Mouse (Mus musculus): ENCODE results near the gene Ndufa11.

Ndufa11 gene

DNA sequence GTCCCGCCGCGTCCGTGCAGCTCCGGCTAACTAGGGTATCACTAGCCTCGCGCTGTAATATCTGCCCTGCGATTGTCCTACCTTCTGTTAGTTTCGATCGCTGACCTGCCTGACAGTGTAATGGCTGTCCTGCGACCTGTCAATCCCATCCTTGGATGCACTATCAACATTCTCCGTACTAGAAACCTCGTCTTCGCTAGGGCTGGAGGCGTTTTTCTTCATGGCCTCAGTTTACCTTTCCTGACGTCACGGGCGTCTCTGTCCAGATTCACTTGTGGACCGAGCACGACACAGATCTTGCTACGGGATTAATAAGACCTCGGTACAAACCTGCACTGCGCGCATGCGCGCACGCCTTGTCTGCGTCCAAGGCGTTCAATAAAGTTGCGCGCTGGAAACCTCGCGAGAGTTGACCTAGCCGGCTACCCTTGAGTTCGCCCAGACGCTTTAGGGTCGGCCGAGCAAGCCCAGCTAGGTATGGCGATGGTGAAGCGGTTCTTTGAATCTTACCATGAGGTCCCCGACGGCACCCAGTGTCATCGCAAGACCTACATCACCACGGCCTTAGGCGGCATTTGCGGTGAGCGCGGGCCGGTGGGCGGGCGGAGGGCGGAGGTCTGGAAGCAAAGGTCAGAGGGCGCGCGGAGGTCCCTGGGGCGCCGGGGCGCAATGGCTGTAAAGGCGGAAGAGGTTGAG, at the start of gene Ndufa11, which contains the start of gene Vmac:
TSS of gene Ndufa11 (plus strand) at position 405 of the 696 bp plus-strand sequence.
TSS of gene Vmac (minus strand) at position 660 of the 696 bp plus-strand sequence.
- DNase-seq = peak; percentile 95 to 97

DNA sequence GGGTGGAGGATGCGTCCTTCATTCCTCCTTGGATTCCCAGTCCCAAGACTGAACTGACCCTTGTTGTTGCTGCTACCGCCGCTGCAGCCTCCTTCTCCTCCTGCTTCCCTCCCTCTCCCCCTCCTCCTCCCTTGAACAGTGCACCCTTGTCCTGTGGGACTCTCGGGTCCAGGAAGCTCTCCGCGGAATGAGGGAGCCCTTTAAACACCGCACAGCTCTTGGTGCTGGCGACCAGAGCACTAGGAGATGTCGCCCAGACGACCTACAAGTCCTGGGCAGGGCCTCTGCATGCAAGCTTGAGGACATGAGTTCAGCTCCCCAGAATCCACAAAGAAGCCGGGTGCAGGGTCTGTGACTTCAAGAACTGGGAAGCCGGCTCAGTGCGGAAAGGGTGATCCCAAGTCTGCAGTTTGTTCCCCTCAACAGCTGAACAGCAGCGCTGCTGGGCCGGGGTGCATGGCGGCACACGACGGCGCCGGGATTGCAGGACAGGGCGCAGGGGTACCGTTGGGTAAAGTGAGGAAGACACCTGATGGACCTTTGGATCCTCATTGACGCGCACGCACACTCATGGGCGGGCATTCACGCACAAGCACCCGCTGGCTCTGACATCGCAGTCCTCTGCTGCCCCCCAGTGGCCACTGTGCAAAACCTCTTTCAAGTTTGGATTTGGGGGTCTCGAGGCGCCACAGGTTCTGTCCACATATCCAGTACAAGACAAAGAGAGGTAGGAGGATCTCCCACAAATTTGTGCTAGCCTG, 49.0 kb upstream of the Ndufa11 start:
- peak; percentile 83 to 87 for DNase-seq

DNA sequence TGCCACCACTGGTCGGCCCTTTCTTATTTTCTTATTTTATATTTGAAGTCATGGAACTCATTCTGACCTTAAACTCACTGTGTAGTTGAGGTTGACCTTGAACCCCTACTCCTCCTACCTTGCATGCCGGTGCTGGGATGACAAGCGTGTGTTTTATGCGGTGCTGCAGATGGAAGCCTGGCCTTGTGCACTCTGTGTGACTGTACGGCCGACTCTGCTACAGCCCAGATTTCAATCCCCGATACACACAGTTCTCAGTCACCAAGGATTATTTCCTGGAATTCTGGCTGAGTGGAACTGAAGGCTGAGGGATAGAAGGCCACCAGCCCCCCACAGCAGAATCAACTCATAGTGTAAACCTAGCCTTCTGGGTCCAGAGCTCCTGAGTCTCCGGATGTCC, 47.8 kb upstream of the Ndufa11 start:
- DNase-seq = no peak

DNA sequence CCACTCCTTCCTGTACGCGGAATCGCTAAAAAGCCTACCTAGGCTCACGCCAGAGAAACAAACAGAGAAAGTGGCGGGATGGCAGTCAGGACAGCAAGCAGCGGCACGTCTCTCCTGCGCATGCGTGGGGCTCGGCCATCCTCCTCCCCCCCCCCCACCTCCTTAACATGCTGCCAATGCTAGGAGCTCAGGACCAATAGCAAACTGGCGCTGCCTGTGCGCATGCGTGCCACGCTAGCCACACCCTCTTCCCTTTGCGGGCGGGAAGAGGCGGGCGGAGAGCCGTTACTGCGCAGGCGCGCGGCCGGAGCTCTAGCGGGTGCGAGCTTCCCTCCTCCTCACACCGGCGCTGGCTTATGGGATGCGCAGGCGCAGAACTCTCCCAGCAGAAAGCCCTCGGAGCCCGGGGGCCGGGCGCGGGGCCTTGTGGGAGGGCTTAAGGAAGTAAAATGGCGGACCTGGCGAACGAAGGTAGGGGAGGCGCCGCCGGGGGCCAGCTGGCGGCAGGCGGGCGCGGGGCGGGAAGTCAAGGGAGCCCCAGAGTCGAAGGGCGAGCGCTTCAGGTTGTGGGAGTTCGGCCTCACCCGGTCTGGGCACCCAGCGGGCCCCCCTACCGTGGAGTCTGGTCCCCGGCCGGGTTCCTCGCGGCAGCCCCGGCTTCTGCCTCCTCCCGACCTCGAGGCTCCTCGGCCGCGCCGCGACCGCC, 44.5 kb upstream of the Ndufa11 start, which contains the start of gene Ranbp3:
TSS of gene Ranbp3 (plus strand) at position 354 of the 706 bp plus-strand sequence.
- peak; percentile 100 for DNase-seq

DNA sequence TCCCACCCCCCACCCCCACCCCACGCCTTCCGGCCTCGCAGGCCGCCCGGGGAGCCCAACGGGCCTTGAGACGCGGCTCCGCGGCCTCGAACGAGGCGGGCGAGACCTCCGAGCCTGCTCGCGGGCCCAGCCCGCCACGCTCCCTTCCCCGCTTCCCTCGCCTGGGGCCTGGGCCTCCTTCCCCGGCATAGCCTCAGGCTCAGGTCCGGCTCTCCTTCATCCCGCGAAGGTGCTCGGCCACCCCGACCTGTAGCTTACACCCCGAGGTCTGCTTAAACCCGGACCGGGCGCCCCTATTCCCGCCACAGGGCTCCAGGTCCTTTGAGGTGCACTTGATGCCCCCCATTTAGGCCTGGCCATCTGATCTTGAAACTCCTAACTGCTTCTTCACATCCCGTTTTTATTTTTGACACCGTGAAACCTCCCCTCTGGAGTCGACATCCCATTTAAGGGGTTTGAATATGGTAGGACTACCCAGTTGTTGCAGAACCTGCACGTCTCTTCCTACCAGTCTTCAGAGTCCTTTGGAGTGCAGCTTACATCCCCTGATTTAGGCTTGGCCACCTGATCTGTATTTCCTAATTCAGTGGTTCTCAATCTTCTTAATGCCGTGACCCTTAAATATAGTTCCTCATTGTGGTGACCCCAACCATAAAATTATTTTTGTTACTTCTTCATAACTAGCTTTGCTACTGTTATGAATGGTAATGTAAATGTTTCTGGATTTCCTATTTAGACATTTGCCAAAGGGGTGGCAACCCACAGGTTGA, 43.7 kb upstream of the Ndufa11 start:
- no peak for DNase-seq

DNA sequence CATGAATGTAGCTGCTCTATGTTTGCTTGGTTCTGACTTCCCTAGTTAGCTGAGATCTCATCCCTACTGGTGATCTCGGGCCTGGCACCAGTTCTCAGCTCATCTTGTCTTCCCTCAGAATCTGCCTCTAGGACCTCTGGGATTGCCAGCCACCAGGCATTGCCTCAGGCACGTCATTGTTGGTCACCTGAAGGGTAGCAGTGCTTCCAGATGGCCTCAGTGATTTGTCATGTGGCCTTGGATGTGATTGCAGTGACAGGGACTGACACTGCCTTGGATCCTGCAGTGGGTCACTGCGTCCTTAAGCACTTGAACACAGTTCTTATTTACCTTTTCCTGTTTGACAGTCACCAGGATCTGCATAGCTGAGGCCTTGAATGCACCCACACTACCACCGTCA, 35.8 kb upstream of the Ndufa11 start:
- DNase-seq = no peak

DNA sequence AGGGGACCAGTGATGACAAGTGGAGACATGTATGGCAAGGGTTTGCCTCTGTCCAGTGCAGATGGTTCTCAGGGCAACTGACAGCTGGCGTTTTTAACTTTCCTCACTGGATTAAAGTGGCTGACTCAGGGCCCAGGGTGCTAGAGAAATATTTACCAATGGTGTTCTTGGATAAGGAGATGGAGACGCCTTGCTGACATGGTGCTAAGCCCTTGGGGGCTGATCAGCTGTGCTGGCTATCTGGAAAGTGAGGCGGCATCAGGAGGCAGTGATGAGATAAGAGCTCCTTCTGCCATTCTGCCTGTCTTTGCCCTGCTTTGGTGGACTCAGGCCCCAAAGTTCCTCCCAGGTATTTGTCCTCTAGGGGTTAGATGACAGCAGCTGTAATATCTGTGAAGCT, 34.7 kb upstream of the Ndufa11 start:
- no peak for DNase-seq

DNA sequence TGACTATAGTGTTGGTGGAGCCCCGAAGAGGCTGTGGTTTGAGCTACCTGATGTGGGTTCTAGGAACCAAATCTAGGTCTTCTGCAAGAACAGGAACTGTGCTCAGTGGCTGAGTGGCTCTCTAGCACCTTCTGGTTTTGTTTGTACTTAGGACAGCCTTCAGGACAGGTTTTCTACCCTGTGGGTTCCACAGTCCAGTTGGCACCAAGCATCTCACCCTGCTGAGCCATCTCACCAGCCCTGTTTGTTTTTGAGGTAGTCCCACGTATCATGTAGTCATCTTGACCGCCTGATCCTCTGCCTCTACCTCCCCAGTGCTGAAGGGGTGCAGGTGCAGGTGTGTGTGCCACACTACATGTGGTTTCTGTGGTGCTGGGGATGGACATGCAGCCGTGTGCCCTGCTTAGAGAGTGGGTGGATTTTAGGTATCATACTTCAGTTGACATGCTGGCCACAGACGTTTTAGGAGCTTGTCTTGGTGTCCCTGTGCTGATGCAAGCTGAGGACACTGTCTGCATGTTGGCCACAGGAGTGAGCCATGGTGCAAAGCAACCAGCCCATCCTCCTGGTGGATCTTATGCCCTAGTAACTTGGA, 33.9 kb upstream of the Ndufa11 start:
- DNase-seq = no peak

DNA sequence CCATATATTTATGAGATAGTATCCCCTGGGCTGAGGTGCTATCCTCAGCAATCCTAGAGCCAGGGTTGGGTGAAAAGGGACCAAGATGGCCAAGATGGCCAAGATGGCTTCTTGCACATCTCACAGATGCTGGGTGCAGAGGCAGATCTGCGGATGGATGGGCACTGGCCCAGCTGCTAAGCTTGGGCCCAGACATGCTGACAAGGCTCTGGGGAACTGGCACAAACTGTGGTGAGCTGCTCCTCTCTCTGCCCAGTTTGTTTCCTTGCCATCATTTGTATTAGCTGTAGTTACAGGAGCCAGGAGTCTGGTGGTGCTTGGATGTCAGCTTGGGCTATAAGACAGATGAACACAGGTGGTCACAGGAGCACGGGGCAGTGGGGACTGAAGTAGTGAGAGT, 32.9 kb upstream of the Ndufa11 start:
- no peak for DNase-seq

DNA sequence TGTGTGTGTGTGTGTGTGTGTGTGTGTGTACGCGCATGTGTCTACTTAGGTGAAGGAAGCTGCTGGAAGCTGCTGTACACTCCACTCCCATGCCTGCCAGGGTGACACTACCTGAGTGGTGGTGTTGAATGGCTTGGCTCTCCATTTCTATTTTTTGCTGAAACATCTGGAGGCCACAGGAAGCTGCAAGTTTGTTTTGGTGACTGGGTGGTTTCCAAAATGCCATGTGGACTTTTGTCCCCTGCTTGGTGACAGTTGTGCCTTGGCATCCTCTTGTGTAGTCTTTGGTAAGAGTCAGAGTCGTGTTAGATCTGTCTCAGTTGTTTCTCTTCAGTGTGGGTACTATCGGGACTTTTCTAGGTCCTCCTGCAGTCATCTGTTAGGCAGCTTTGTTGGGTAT, 30.8 kb upstream of the Ndufa11 start:
- no peak for DNase-seq

DNA sequence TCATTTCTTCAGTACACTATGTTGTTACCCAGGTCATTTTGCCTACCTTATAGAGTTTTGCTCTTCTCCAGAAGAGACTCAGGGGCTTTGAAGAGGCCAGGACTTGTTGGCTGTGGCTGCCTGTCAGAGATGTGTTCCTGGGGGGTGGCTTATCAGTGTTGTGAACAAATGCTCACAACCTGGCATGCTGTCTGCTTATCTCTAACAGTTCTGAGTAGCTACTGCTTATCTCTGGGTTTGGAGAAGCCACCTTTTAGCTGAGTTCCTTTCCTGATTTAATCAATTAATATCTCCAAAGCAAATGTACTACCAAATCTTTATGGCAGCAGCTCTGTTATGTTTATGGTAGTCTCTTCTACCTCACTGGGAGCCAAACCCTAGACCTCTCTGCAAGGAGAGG, 29.5 kb upstream of the Ndufa11 start:
- no peak for DNase-seq

DNA sequence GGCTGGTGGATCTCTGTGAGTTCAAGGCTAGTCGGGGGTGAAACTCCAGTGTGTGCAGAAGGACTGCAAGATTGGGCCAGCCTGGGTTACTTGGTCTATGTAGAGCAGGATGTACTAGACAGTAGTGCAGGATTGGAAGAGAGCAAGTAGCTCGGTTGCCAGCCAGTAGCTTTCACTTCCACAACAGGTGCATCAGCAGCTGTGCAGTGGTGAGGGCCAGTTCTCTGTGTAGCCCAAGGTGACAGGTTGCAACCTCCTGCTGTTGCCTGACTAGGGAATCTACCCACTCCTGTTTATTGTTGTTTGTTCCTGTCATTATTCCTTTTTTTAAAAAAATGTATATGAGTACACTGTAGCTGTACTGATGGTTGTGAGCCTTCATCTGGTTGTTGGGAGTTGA, 28.9 kb upstream of the Ndufa11 start:
- no peak for DNase-seq

DNA sequence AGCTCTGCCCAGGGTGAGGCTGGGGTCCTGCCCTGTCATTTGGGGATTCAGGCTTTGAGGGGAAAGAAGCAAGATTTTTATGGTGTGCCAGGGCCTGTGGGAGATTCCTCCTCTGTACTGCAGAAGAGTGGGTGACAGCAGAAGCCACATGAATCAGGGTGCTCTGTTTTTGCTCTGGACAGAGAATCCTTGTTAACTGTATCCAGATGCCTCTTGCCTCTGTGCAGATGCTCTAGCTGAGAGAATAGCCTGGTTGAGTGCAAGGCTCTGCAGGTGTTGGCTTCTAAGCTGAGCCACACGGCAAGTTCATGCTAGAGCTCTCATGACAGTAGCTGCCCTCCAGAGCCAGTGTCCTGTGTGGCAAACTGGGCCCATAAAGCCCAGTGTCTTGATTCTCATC, 24.2 kb upstream of the Ndufa11 start:
- no peak for DNase-seq

DNA sequence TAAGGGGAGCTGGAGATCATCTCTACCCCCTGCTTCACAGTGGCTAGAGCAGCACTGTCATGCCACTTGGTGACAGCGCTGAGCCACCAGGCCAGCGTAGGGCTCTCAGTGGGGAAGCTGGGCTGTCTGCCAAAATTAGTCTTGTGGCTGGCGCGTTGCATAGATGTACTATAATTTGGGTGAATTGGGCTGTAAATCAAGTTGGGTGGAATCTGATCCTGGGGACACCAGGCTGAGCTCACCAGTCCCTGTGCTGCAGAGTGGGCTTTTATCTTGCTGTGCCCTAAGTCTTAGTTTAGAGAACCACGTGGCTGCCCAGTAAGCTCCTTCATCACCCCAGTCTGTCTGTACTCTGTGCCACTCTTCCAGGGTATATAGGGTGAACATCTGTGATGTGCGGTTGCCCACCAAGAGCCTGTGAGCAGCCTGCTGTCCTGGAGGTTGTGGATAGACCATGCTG, 23.7 kb upstream of the Ndufa11 start:
- peak; percentile 50 to 62 for DNase-seq

DNA sequence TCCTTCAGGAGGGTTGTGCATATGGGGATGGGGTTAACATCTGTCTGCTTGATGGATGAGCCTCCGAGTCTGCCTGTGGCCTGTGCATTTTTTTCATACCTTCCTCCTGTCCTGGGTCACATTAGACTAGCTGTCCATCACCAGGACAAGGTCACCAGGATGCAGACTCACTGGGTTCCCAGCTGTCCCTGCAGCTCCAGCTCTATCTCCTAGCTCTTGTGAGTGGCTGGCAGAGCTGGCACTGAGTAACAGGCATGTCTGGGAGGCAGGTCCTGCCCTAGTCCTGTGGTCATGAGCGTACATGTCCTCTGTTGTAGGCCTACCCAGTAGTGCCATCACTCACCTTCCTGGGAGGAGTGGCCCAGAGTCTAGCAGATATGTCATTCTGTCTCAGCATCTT, 17.1 kb upstream of the Ndufa11 start:
- no peak for DNase-seq

DNA sequence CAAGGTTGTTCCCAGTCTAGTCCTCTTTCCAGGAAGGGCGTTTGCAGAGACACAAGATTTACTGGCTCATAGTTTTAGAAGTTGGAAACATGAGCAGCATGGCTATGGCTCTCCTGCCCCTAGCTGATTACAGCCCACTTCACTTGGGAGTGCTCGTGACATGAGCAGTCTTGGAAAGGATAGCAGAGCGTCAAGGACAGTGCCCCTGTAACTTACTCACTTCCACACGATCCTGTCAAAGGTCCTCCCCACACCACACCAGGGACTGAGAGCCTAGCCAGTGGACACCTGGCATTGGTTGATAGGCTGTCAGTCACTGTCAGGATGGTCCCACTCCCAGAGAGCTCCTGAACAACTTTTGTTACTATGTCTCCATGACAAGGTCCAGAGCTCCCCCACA, 14.5 kb upstream of the Ndufa11 start:
- DNase-seq = no peak

DNA sequence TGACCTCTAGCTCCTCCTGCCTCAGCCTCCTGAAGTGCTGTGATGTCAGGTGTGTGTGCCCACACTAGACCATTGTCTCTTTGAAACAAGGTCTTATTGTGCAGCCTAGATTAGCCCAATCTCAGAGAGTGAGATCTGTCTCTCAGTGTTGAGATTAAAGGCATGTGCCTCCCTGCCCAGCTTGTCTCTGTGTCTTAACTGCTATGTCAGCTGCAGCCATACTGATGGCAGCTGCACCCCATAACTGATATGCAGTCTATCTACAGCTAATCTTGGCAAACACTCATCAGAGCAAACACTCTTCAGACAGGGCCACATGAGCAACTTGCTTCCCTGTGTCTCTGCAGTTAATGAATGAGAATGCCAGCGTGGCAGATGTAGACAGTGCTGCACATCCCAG, 11.1 kb upstream of the Ndufa11 start:
- DNase-seq = no peak

DNA sequence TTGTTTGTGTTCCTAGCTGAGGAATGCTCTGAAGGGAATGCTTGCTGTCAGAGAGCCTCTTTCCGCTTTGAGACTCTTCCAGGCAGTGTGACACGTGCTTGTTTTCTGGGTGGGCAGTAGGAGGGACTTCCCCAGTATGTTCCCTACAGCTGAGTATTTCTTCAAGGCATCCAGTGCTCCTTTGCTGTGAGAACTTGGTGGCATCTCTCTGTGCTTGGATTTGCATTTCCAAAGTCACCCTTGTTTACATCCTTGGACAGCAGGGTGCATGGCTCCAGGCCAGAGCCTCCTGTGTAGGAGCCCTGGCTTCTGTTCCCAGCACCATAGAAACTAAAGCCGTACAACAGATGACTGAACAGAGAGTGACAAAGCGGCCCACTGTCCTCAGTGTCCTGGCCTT, 8.9 kb upstream of the Ndufa11 start:
- DNase-seq = no peak

DNA sequence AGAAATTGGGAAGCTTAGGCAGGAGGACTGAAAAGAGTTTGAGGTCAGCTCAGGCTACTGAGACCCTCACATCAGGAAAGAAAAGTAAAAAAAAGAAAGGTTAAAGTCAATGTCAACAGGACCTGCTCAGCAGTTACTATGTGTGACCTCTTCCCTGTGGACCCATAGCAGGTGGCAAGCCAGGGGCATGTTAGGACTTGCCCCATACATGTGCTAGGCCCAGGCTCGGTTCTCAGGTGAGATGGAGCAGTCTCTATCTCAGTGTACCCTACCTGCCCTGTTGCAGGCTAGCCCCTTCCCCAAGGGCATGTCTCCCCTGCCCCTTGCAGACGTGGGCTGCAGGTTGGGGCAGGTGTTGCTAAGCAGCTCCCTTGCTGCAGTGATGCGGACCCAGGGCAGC, 7.9 kb upstream of the Ndufa11 start:
- DNase-seq = no peak

DNA sequence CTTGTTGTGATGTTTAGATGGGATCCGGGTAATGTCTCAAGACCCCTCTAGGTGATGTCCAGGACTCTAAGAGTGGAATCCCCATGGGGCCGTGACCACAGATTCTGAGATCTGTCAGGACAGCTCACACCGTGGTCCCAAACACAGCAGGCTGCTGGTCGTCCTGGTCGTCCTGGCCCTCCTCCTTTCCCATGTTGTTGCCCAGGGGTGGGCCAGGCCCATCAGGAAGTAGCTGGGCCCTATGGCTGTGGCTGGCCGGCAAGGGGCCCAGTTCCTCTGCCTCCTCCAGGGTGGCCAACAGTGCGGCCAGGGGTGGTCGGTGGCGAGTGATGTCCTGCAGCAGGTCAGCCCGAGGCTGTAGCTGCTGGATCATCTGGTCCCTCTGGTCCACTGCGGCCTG, 2.2 kb upstream of the Ndufa11 start:
- no peak for DNase-seq

DNA sequence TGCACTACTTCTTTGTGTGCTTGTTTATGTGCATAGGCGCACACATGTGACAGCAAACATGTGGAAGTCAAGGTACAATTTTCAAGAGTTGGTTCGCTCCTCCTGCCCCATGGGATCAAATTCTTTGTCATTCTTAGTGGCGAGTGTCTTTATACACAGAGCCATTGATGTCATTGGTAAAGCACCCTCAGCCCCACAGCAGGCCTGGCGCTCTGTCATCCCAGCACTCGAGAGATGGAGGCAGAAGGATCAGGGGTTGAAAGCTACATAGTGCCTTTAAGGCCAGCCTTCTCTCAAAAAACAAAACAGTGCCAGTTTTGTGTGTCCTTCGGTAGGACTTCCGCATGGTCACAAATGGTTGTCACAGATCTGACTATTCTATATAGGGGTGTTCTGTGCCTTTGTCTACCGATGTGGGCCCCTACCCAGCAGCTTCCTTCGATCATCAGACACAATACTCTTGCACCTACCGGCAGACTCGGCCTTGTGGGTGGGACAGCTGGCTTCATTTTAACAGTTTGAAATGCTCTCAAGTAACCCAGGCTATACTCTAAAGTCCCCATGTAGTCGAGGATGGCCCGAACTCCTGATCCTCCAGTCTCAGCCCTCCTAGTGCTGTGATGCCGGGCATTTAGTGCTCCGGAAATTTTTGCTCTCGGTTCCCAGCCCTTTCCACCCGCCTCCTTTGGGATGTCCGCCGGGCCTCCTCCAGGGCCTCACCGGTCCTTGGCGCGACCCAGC, 1.5 kb upstream of the Ndufa11 start:
- DNase-seq = no peak

Measured in lung, postnatal 4 days (tissue).